Mouse (Mus musculus) hindbrain, embryonic 14.5 days (tissue): Measurements from ENCODE around the gene Esr1. TPM values are rescaled to one million over a fixed set of nuclear protein-coding genes. Genes with fewer than 3 reads are reported as not detected.

Experiments used
- ATAC-seq: fragments of 200-750 bp; cut with Nextera tagmentation; 2 replicates; pipeline ENCODE4 v1.8.0; 2017; ENCODE audit warnings: moderate number of reproducible peaks, mild to moderate bottlenecking, moderate TSS enrichment, moderate library complexity; ENCODE audit not compliant: low FRiP score
- DNase-seq: peaks from one replicate; pipeline ENCODE4 v3.0.0-alpha.2; 2015; ENCODE audit warnings: low spot score
- H3K27ac ChIP-seq: fragments of 300-500 bp; sonication (generic); 2 replicates; pipeline ENCODE4 v1.5.1; 2014; ENCODE audit warnings: mild to moderate bottlenecking, moderate library complexity
- H3K27me3 ChIP-seq: fragments of 300-500 bp; sonication (generic); 2 replicates; pipeline ENCODE4 v1.6.1; 2014; ENCODE audit warnings: mild to moderate bottlenecking, low read length, mixed read lengths; ENCODE audit not compliant: control insufficient read depth, insufficient read depth
- H3K36me3 ChIP-seq: fragments of 300-500 bp; sonication (generic); replicated peaks from 2 replicates; pipeline ENCODE4 v1.6.1; 2014; ENCODE audit not compliant: control insufficient read depth, insufficient read depth
- H3K4me1 ChIP-seq: fragments of 300-500 bp; sonication (generic); replicated peaks from 2 replicates; pipeline ENCODE4 v1.6.1; 2014; ENCODE audit warnings: antibody characterized with exemption, low read length, mixed read lengths; ENCODE audit not compliant: control insufficient read depth, insufficient read depth
- H3K4me2 ChIP-seq: fragments of 300-500 bp; sonication (generic); replicated peaks from 2 replicates; pipeline ENCODE4 v1.6.1; 2014; ENCODE audit warnings: mild to moderate bottlenecking, moderate library complexity
- H3K4me3 ChIP-seq: fragments of 300-500 bp; sonication (generic); replicated peaks from 2 replicates; pipeline ENCODE4 v1.5.1; 2014; ENCODE audit warnings: mild to moderate bottlenecking, low read length
- H3K9ac ChIP-seq: fragments of 300-500 bp; sonication (generic); 2 replicates; pipeline ENCODE4 v1.6.1; 2014
- H3K9me3 ChIP-seq: fragments of 300-500 bp; sonication (generic); 2 replicates; pipeline ENCODE4 v1.6.1; 2016; ENCODE audit warnings: low read length; ENCODE audit not compliant: control insufficient read depth
- WGBS: fragments of 180-500 bp; shearing (Covaris S2); extraction: QIAGEN DNeasy Blood & Tissue Kit; methylation state at CpG from one replicate; pipeline ENCODE4 v1.1.7; 2014; 5-methylcytosine and 5-hydroxymethylcytosine counted together
- polyA plus RNA-seq: library from polyadenylated mRNA; unstranded; fragments of >200 nt; fragmentation: Nextera tagmentation; extraction: Ambion mirVana; gene quantifications from 2 replicates; pipeline ENCODE4 v1.2.1, GENCODE M21; 2014

The Esr1 gene
- polyA plus RNA-seq, 1 experiment from 2014 or later: 0.27 TPM

DNA sequence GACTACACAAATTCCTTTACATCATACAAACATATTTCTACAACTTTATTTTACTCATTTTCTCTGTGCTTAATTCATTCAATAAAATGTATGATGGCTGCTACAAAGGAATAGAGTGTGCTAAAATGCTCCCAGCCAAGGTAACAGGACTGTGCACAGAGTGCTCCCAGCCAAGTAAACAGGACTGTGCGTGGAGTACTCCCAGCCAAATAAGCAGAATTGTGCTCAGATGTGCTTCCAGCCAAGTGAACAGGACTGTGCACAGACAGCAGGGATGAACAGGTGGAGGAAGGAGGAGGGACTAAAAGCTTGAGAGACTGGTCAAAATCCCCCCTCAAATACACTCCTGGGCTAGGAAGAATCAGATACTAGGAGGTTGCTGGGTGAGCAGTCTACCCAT is 282.1 kb downstream of the Esr1 start:
- Histone ChIP-seq H3K27ac (no peak overlapping the region), H3K4me3 (no peak overlapping the region), H3K4me1 (no peaks in the 10 kb centered on the region), H3K9me3 (no peaks in the 10 kb centered on the region), H3K36me3 (no peaks in the 10 kb centered on the region), H3K9ac (no peak overlapping the region), H3K4me2 (no peak overlapping the region), H3K27me3 (no peaks in the 10 kb centered on the region)
- WGBS: 63% methylated on average over 1 of the region's 1 CpGs
- ATAC-seq: no peak
- no peak for DNase-seq

DNA sequence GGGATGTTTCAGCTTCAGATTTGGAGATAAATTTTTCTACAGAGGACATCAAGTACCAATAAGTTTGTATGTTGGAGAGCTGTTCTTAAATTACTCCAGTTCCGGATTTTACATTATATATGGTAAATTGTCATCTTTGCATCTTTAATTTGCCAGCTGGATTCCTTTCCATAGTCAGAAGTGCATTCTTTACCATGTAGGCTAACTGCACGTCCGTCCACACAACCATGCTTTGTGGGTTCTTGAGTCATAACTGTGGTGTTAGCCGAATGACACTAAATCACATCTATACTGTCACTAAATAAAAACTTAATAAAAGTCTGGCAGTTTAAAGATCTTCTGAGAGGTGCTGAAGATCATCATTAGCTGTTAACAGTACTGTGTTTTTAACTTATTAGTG is 286.4 kb downstream of the Esr1 start:
- Histone ChIP-seq H3K9ac (no peak overlapping the region), H3K4me3 (no peak overlapping the region), H3K4me2 (no peak overlapping the region), H3K9me3 (no peaks in the 10 kb centered on the region), H3K4me1 (no peaks in the 10 kb centered on the region), H3K27ac (no peak overlapping the region), H3K27me3 (no peaks in the 10 kb centered on the region), H3K36me3 (no peaks in the 10 kb centered on the region)
- no peak for ATAC-seq
- 82% methylated on average over 4 of the region's 4 CpGs for WGBS
- DNase-seq: no peak

- DNase-seq (no peak), ATAC-seq (no peak)
- no peak overlapping the region for H3K9ac ChIP-seq
- 72% methylated on average over 7 of the region's 7 CpGs for WGBS
- H3K27me3 ChIP-seq: no peaks in the 10 kb centered on the region
- no peaks in the 10 kb centered on the region for H3K36me3 ChIP-seq
- H3K4me1 ChIP-seq: no peaks in the 10 kb centered on the region
- no peak overlapping the region for H3K4me3 ChIP-seq
- no peak overlapping the region for H3K27ac ChIP-seq
- H3K9me3 ChIP-seq: no peaks in the 10 kb centered on the region
- H3K4me2 ChIP-seq: no peak overlapping the region
Observed at GRCm38 (mm10) chr10:4900324-4900723, 288.9 kb downstream of the Esr1 start.

DNA sequence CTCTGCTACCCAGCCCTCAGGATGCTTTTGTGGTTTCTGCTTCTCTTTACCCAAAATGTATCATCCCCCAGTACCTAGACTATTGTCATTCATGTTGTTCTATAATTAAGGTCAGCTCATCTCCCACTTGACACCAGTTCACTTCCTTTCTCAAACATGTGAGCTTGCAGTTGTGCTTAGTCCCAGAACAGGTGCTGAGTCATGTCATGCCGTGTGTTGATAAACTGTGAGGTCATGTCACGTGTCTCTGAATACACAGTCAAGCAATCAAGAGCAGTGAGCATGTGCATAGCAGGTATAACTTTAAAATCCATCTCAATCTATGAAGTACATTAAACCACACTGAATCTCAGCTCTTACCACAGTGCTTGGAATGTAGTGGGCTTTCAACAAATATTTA is 297.9 kb downstream of the Esr1 start:
- no peak for DNase-seq
- Histone ChIP-seq H3K4me1 (no peaks in the 10 kb centered on the region), H3K4me3 (no peak overlapping the region), H3K9me3 (no peaks in the 10 kb centered on the region), H3K9ac (no peak overlapping the region), H3K27ac (no peak overlapping the region), H3K27me3 (no peaks in the 10 kb centered on the region), H3K4me2 (no peak overlapping the region), H3K36me3 (no peaks in the 10 kb centered on the region)
- WGBS: 89% methylated on average over 2 of the region's 2 CpGs
- ATAC-seq: no peak

DNA sequence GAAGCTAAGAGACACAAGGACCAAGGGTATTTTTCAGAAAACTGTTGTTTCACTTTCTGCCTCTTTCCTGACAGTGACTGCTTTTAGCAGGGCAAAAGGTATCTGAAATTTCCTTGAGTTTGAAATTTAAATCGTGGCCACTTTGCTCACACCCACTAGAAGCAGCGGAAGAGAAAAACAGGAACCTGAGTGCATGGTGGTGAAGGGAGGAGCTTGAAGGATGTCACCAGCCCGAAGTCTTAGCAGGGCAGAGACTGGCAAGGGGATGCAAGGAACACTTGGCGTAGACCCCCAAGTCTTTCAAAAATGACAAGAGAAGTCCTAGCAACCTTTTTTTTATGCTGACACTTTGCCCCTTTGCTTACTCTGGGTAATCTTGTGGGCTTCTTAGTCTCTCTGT is 299.1 kb downstream of the Esr1 start:
- ATAC-seq (no peak), DNase-seq (no peak)
- no peaks in the 10 kb centered on the region for H3K27me3 ChIP-seq
- H3K4me1 ChIP-seq: no peaks in the 10 kb centered on the region
- 84% methylated on average over 4 of the region's 4 CpGs for WGBS
- no peak overlapping the region for H3K27ac ChIP-seq
- H3K9me3 ChIP-seq: no peaks in the 10 kb centered on the region
- no peak overlapping the region for H3K4me2 ChIP-seq
- no peak overlapping the region for H3K4me3 ChIP-seq
- H3K36me3 ChIP-seq: no peaks in the 10 kb centered on the region
- H3K9ac ChIP-seq: no peak overlapping the region

- Histone ChIP-seq H3K36me3 (no peaks in the 10 kb centered on the region), H3K4me2 (no peak overlapping the region), H3K4me3 (no peak overlapping the region), H3K27me3 (no peaks in the 10 kb centered on the region), H3K9ac (no peak overlapping the region), H3K27ac (no peak overlapping the region), H3K4me1 (no peaks in the 10 kb centered on the region), H3K9me3 (no peaks in the 10 kb centered on the region)
- ATAC-seq: no peak
- WGBS: 92% methylated on average over 4 of the region's 4 CpGs
- DNase-seq: no peak
Observed at GRCm38 (mm10) chr10:4919046-4919445, 307.7 kb downstream of the Esr1 start.

DNA sequence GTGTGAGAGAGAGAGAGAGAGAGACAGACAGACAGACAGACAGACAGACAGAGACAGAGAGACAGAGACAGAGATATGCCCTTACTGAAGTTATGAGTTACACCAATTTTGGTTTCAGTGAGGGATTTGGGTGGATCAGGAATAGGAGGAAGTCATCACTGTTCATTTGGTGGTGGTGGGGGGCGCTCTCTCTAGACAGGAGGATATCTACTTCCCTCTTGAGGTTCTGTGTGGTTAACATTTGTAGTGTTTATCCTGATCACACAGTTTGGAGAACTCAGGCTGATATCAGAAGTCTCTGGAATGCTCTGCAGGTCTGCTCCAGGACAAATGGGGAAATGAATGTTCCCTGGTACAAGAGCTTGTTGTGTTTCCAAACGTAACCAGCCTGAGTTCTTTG is 312.2 kb downstream of the Esr1 start:
- H3K36me3 ChIP-seq: no peaks in the 10 kb centered on the region
- H3K4me1 ChIP-seq: no peaks in the 10 kb centered on the region
- H3K9me3 ChIP-seq: no peaks in the 10 kb centered on the region
- DNase-seq (no peak), ATAC-seq (no peak)
- no peak overlapping the region for H3K4me2 ChIP-seq
- 73% methylated on average over 2 of the region's 2 CpGs for WGBS
- H3K4me3 ChIP-seq: no peak overlapping the region
- H3K9ac ChIP-seq: no peak overlapping the region
- no peak overlapping the region for H3K27ac ChIP-seq
- H3K27me3 ChIP-seq: no peaks in the 10 kb centered on the region

DNA sequence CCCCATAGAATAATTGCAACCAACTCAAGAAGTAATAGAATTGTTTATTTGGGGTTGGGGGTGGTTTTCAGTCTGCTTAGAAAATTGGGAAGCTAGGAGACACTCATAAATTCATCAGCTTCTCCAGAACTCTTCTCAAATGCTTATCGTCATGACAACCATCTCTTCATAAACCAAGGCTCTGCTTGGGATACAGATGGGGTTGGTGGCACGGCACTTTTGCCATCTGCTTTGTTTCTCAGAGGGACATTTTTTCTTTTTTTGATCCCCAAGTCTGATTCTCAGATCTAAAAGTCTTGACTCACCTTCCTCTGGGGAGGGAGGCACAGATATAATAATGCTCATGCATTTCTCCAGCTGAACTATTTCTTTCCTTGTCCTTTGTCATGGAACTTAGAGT is 313.0 kb downstream of the Esr1 start:
- ATAC-seq: no peak
- H3K4me1 ChIP-seq: no peaks in the 10 kb centered on the region
- H3K27ac ChIP-seq: no peak overlapping the region
- H3K27me3 ChIP-seq: no peaks in the 10 kb centered on the region
- H3K4me3 ChIP-seq: no peak overlapping the region
- H3K9me3 ChIP-seq: no peaks in the 10 kb centered on the region
- WGBS: 70% methylated on average over 2 of the region's 2 CpGs
- no peak overlapping the region for H3K4me2 ChIP-seq
- no peak for DNase-seq
- no peak overlapping the region for H3K9ac ChIP-seq
- no peaks in the 10 kb centered on the region for H3K36me3 ChIP-seq

DNA sequence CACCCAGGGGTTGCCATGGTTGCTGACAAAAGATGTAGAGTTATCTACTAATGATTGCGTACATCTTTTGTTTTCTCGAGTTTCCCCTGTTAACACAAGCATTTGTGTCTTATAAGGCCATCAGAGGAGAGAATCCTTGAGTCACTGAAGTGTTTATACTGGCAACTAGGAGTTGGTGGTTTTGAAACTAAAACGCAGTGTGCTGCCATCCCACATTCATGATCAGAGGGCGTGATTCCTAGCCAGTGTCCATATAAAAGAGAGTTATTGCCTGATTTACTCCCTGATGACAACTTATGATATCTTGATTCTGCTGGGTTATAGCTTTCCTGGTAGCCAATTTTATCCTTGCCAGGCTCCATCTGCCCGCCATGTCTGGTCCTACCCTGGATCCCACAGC is 331.8 kb downstream of the Esr1 start:
- ATAC-seq (no peak), DNase-seq (no peak)
- Histone ChIP-seq H3K27me3 (no peaks in the 10 kb centered on the region), H3K4me2 (no peak overlapping the region), H3K9me3 (no peaks in the 10 kb centered on the region), H3K4me3 (no peak overlapping the region), H3K4me1 (no peaks in the 10 kb centered on the region), H3K9ac (no peak overlapping the region), H3K36me3 (no peaks in the 10 kb centered on the region), H3K27ac (no peak overlapping the region)
- 76% methylated on average over 5 of the region's 5 CpGs for WGBS

- no peak for ATAC-seq
- 74% methylated on average over 2 of the region's 2 CpGs for WGBS
Observed at GRCm38 (mm10) chr10:4944725-4945124, 333.3 kb downstream of the Esr1 start.

More at GRCm38 (mm10) chr10:4944725-4945124, 333.3 kb downstream of the Esr1 start:
- H3K9me3 ChIP-seq: no peaks in the 10 kb centered on the region
- no peaks in the 10 kb centered on the region for H3K36me3 ChIP-seq
- H3K27me3 ChIP-seq: no peaks in the 10 kb centered on the region
- H3K27ac ChIP-seq: no peak overlapping the region
- H3K4me3 ChIP-seq: no peak overlapping the region
- H3K4me1 ChIP-seq: no peaks in the 10 kb centered on the region
- DNase-seq: no peak
- no peak overlapping the region for H3K4me2 ChIP-seq
- H3K9ac ChIP-seq: no peak overlapping the region
